Mouse (Mus musculus): ENCODE results near the gene Tm9sf3. TPM values are rescaled to one million over a fixed set of nuclear protein-coding genes. Genes with fewer than 3 reads are reported as not detected.

Gene Tm9sf3
- polyA plus RNA-seq, 1 experiment from 2014 or later, result 151 TPM

- Histone ChIP-seq H3K36me3 (no peaks in the 10 kb centered on the region), H3K27me3 (no peaks in the 10 kb centered on the region), H3K9me3 (no peaks in the 10 kb centered on the region), H3K27ac (no peak overlapping the region), H3K4me3 (no peak overlapping the region), H3K9ac (no peak overlapping the region), H3K4me2 (no peak overlapping the region), H3K4me1 (peaks cover 32% of the 10 kb centered on the region)
- no peak for ATAC-seq (ENCODE audit: borderline replicate concordance, extremely low read depth, low FRiP score, low TSS enrichment)
- 80% methylated on average over 6 of the region's 6 CpGs for WGBS
Measured at GRCm38 (mm10) chr19:41259256-41259655, 4.5 kb downstream of the Tm9sf3 start.

GRCm38 (mm10) chr19:41258707-41259106, 5.1 kb downstream of the Tm9sf3 start:
- Histone ChIP-seq H3K4me2 (no peak overlapping the region), H3K9ac (no peak overlapping the region), H3K36me3 (no peaks in the 10 kb centered on the region), H3K4me1 (peaks cover 32% of the 10 kb centered on the region), H3K4me3 (no peak overlapping the region), H3K27ac (no peak overlapping the region), H3K27me3 (no peaks in the 10 kb centered on the region), H3K9me3 (no peaks in the 10 kb centered on the region)
- ATAC-seq (ENCODE audit: borderline replicate concordance, extremely low read depth, low FRiP score, low TSS enrichment), result no peak
- 33% methylated on average over 2 of the region's 2 CpGs for WGBS

GRCm38 (mm10) chr19:41254584-41254983, 9.2 kb downstream of the Tm9sf3 start:
- peaks cover 13% of the 10 kb centered on the region for H3K4me1 ChIP-seq
- H3K9ac ChIP-seq, result no peak overlapping the region
- no peaks in the 10 kb centered on the region for H3K36me3 ChIP-seq
- WGBS, result 54% methylated on average over 5 of the region's 5 CpGs
- H3K4me3 ChIP-seq, result no peak overlapping the region
- no peaks in the 10 kb centered on the region for H3K27me3 ChIP-seq
- H3K27ac ChIP-seq, result peak overlapping the region; percentile 61; the same call in 1 of the 2 replicates
- ATAC-seq (ENCODE audit: borderline replicate concordance, extremely low read depth, low FRiP score, low TSS enrichment), result peak; percentile 23; the same call in 1 of the 2 replicates
- H3K4me2 ChIP-seq, result no peak overlapping the region
- H3K9me3 ChIP-seq, result no peaks in the 10 kb centered on the region

- Histone ChIP-seq H3K27ac (no peak overlapping the region), H3K4me3 (no peak overlapping the region), H3K36me3 (peaks cover 25% of the 10 kb centered on the region), H3K4me1 (peaks cover 9% of the 10 kb centered on the region; the same call in 1 of the 2 replicates), H3K9me3 (no peaks in the 10 kb centered on the region), H3K9ac (no peak overlapping the region), H3K4me2 (no peak overlapping the region), H3K27me3 (no peaks in the 10 kb centered on the region)
- WGBS, result 28% methylated on average over 4 of the region's 4 CpGs
- ATAC-seq (ENCODE audit: borderline replicate concordance, extremely low read depth, low FRiP score, low TSS enrichment), result no peak
Measured at GRCm38 (mm10) chr19:41248968-41249367, 14.8 kb downstream of the Tm9sf3 start.

DNA sequence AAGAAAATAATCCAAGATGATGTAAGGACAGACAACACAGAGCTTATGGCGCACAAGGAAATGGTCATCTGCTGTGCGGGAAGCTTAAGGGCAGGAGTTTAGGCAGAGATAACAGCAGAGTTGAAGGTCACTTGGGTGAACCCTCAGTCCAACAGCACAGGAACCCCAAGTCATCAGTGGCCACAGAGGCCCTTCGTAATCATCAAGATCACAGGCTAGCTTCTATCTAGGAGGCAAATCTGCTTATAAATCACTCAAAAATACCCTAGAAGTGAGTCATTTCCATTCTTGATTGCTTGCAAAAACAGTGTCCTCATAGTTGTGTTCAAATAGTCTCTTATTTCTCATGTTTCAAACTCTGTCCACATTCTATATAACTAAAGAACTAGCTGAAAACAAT, 15.5 kb downstream of the Tm9sf3 start:
- no peak for ATAC-seq (ENCODE audit: borderline replicate concordance, extremely low read depth, low FRiP score, low TSS enrichment)
- 86% methylated on average over 3 of the region's 3 CpGs for WGBS
- H3K4me1 ChIP-seq, result peaks cover 9% of the 10 kb centered on the region; the same call in 1 of the 2 replicates

GRCm38 (mm10) chr19:41246271-41246670, 17.5 kb downstream of the Tm9sf3 start:
- H3K36me3 ChIP-seq, result peaks cover 48% of the 10 kb centered on the region
- no peak overlapping the region for H3K4me3 ChIP-seq
- no peaks in the 10 kb centered on the region for H3K9me3 ChIP-seq
- peaks cover 5% of the 10 kb centered on the region; the same call in 1 of the 2 replicates for H3K4me1 ChIP-seq
- no peak overlapping the region for H3K27ac ChIP-seq
- H3K4me2 ChIP-seq, result no peak overlapping the region
- no peak for ATAC-seq (ENCODE audit: borderline replicate concordance, extremely low read depth, low FRiP score, low TSS enrichment)
- H3K27me3 ChIP-seq, result no peaks in the 10 kb centered on the region
- no peak overlapping the region for H3K9ac ChIP-seq
- WGBS, result 79% methylated on average over 4 of the region's 4 CpGs

More for the DNA sequence above, 15.5 kb downstream of the Tm9sf3 start:
- Histone ChIP-seq H3K27ac (no peak overlapping the region), H3K36me3 (peaks cover 29% of the 10 kb centered on the region), H3K27me3 (no peaks in the 10 kb centered on the region), H3K4me3 (no peak overlapping the region), H3K4me2 (no peak overlapping the region), H3K9ac (no peak overlapping the region), H3K9me3 (no peaks in the 10 kb centered on the region)

- H3K4me1 ChIP-seq, result peaks cover 4% of the 10 kb centered on the region; the same call in 1 of the 2 replicates
- H3K36me3 ChIP-seq, result peaks cover 60% of the 10 kb centered on the region
- no peak overlapping the region for H3K27ac ChIP-seq
- H3K9me3 ChIP-seq, result no peaks in the 10 kb centered on the region
- WGBS, result 66% methylated on average over 6 of the region's 6 CpGs
- H3K4me3 ChIP-seq, result no peak overlapping the region
- H3K4me2 ChIP-seq, result no peak overlapping the region
- no peaks in the 10 kb centered on the region for H3K27me3 ChIP-seq
- H3K9ac ChIP-seq, result no peak overlapping the region
- ATAC-seq (ENCODE audit: borderline replicate concordance, extremely low read depth, low FRiP score, low TSS enrichment), result no peak
Measured at GRCm38 (mm10) chr19:41244581-41244980, 19.2 kb downstream of the Tm9sf3 start.

DNA sequence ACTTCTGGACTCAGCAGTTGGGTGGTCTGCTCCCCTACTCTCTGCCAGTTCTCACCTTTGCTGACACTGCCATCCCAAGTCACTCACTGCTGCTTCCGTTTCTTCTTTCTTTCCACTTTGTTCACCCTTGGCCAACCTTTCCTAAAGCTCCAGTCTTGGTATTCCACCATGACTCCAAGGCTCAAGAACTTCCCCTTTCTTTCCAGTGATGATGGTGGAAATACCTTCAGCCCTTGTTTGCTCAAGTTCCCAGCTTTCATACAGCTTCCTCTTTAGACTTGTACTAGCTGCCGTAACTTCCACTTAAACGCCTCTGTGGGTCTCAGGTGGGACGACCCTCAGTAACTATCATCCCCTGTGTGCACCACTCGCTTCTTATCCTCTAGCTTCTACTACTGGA, 21.8 kb downstream of the Tm9sf3 start:
- H3K9ac ChIP-seq, result no peak overlapping the region
- no peak for ATAC-seq (ENCODE audit: borderline replicate concordance, extremely low read depth, low FRiP score, low TSS enrichment)
- H3K27me3 ChIP-seq, result no peaks in the 10 kb centered on the region
- no peak overlapping the region for H3K4me2 ChIP-seq
- no peak overlapping the region for H3K27ac ChIP-seq
- H3K4me3 ChIP-seq, result no peak overlapping the region
- no peaks in the 10 kb centered on the region for H3K9me3 ChIP-seq
- 90% methylated on average over 5 of the region's 5 CpGs for WGBS
- no peaks in the 10 kb centered on the region for H3K4me1 ChIP-seq
- H3K36me3 ChIP-seq, result peaks cover 69% of the 10 kb centered on the region

DNA sequence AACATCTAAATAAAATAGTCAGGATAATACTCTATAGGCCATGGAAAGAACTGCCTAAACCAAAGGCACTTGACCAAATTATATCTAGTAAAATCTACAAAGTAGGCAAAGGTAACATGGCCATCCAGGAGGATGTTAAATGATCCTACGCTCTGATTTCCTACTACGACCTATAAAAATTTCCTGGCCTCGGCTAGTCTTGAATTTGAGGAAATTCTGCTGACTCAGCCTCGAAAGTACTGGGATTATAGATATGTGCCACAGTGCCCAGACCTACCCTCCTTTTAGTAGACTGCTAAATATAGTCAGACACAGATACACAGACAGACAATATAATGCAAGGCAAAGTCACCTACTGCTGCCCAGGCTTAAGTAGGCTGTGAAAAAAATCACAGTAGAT, 30.1 kb downstream of the Tm9sf3 start:
- ATAC-seq (ENCODE audit: borderline replicate concordance, extremely low read depth, low FRiP score, low TSS enrichment), result no peak
- Histone ChIP-seq H3K4me3 (no peak overlapping the region), H3K9ac (no peak overlapping the region), H3K27ac (no peak overlapping the region), H3K4me2 (no peak overlapping the region), H3K36me3 (peaks cover 70% of the 10 kb centered on the region), H3K27me3 (no peaks in the 10 kb centered on the region), H3K9me3 (no peaks in the 10 kb centered on the region), H3K4me1 (no peaks in the 10 kb centered on the region)
- WGBS, result 87% methylated on average over 4 of the region's 4 CpGs

- no peak overlapping the region for H3K27ac ChIP-seq
Measured at GRCm38 (mm10) chr19:41208326-41208725, 55.5 kb downstream of the Tm9sf3 start.

DNA sequence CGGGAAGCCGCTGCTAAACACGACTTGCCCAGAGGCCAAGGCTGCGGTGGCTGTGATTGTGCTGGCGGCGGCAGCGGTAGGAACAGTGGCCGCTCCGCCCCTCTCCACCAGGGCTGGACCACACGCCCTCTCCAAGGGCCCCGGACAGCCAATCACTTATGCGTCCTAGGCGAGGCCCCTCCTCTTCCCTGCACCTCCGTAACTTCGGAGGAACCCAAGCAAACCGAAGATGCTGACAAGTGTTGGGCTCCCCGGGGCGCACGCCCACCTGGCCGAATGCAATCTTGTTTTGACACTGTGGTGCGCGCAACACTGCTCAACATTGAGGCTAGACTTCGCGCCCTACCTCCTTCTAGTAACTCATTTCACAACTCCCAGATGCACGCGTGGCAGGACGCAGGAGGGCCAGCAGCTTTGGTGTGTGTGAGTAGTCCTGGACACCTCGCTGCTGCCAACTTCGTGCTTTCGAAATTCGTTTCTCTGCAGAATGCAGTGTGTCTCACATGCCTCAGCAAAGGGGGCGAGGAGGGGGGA, 56.9 kb downstream of the Tm9sf3 start, which contains the start of gene Tll2:
TSS of gene Tll2 (minus strand) at position 25 of the 534 bp plus-strand sequence.
- Histone ChIP-seq H3K4me3 (peak within 1 kb of the TSS; percentile 36), H3K4me1 (peaks cover 15% of the 10 kb centered on the region), H3K9ac (no peak within 1 kb of the TSS), H3K27me3 (peaks cover 42% of the 10 kb centered on the region), H3K4me2 (peak within 1 kb of the TSS; percentile 86), H3K36me3 (peaks cover 6% of the 10 kb centered on the region; the same call in 1 of the 2 replicates), H3K27ac (no peak within 1 kb of the TSS), H3K9me3 (no peaks in the 10 kb centered on the region)
- WGBS, result under 1% methylated on average over 32 of the region's 32 CpGs
- ATAC-seq (ENCODE audit: borderline replicate concordance, extremely low read depth, low FRiP score, low TSS enrichment), result peak; percentile 89

More at GRCm38 (mm10) chr19:41208326-41208725, 55.5 kb downstream of the Tm9sf3 start:
- H3K27me3 ChIP-seq, result peaks cover 42% of the 10 kb centered on the region
- H3K4me3 ChIP-seq, result no peak overlapping the region
- H3K4me1 ChIP-seq, result peaks cover 15% of the 10 kb centered on the region
- no peaks in the 10 kb centered on the region for H3K9me3 ChIP-seq
- no peak for ATAC-seq (ENCODE audit: borderline replicate concordance, extremely low read depth, low FRiP score, low TSS enrichment)
- 25% methylated on average over 7 of the region's 7 CpGs for WGBS
- no peak overlapping the region for H3K9ac ChIP-seq
- no peak overlapping the region for H3K4me2 ChIP-seq
- H3K36me3 ChIP-seq, result peaks cover 14% of the 10 kb centered on the region

GRCm38 (mm10) chr19:41206041-41206810, 57.6 kb downstream of the Tm9sf3 start:
- Histone ChIP-seq H3K9me3 (no peaks in the 10 kb centered on the region), H3K4me1 (peaks cover 15% of the 10 kb centered on the region), H3K27me3 (peaks cover 42% of the 10 kb centered on the region), H3K4me3 (peak overlapping the region; percentile 36), H3K27ac (no peak overlapping the region), H3K36me3 (peaks cover 6% of the 10 kb centered on the region; the same call in 1 of the 2 replicates), H3K9ac (no peak overlapping the region), H3K4me2 (peak overlapping the region; percentile 86)
- ATAC-seq (ENCODE audit: borderline replicate concordance, extremely low read depth, low FRiP score, low TSS enrichment), result peak; percentile 31; the same call in 1 of the 2 replicates
- WGBS, result under 1% methylated on average over 46 of the region's 46 CpGs
